Mouse (Mus musculus): ENCODE measurements around the gene Dlx2. TPM values are rescaled to one million over a fixed set of nuclear protein-coding genes. Genes with fewer than 3 reads are reported as not detected.

Dlx2 gene
- polyA plus RNA-seq, 1 experiment: not detected

DNA sequence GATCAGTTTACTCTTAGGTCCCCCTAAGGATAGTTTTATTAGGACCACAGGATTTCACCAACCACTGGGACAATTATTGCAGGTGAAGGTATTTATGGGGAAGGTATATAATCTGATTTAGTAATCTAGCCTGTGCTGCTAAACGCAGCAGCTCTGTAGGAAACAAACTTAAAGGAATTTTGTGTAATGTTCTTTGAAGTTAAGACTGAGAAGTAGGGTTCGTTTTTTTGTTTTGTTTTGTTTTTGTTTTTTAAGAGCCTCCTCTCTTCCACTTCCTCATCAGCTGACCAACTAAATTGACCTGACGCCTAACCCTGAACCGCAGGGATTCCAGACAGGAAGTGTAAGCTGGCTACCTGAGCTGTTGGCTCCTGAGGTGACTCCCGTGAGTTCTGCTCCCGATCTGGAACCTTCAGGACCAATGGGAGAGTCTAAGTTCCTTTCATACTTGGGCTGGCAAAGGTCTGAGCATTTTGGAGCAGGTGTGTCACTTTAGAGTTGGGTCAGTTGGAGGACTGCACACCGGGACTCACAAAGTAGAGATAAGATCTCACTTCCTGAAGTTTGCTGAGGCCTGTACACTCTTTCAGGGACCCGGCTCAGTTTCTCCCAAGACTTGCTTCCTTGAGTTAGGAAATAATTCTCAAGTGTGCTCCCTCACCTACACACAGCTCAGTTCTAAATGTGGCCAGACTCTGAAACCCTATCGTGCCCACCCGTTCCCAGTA is 19.8 kb downstream of the Dlx2 start:
- Histone ChIP-seq H3K27me3 (ENCODE audit: control insufficient read depth, insufficient read depth, low read length) (peaks cover 36% of the 10 kb centered on the region), H3K4me1 (ENCODE audit: control insufficient read depth, insufficient read depth, insufficient read length) (peaks cover 14% of the 10 kb centered on the region), H3K27ac (ENCODE audit: insufficient read depth, low read length) (no peak overlapping the region), H3K36me3 (ENCODE audit: control insufficient read depth, insufficient read depth, low read length) (no peaks in the 10 kb centered on the region), H3K4me3 (ENCODE audit: extremely low read depth, insufficient read depth, insufficient read length) (no peak overlapping the region)
- WGBS: 8% methylated on average over 10 of the region's 10 CpGs
- DNase-seq (ENCODE audit: low read depth in 1 of 2, low spot score in 2 of 2): no peak
- TF ChIP-seq CTCF (IDR thresholded peaks at IDR 0.05; ENCODE audit: extremely low read depth, insufficient read depth, insufficient read length, insufficient replicate concordance) (no peak), POLR2A (IDR thresholded peaks at IDR 0.05; ENCODE audit: low read depth, low read length) (no peak)

DNA sequence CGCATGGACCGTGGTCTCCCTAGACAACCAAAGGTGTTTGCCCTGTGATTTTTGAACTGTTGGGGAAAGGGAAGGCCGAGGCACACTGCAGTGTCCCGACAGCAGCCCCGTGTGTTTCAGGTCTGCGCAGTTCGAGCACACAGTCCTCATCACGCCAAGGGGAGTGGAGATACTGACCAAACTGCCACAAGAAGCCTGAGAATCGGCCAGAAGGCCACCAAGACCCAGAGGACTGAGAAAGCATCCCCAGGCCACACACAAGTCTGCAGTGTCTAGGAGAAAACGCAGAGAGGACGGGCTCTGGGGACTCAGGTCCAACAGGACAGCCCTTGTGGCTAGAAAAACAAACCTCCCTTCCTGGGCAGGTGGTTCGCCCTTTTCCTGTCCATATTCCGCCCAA is 21.8 kb downstream of the Dlx2 start:
- WGBS: 49% methylated on average over 13 of the region's 13 CpGs
- Histone ChIP-seq H3K4me3 (ENCODE audit: extremely low read depth, insufficient read depth, insufficient read length) (no peak overlapping the region), H3K27ac (ENCODE audit: insufficient read depth, low read length) (no peak overlapping the region), H3K27me3 (ENCODE audit: control insufficient read depth, insufficient read depth, low read length) (peaks cover 22% of the 10 kb centered on the region), H3K36me3 (ENCODE audit: control insufficient read depth, insufficient read depth, low read length) (no peaks in the 10 kb centered on the region), H3K4me1 (ENCODE audit: control insufficient read depth, insufficient read depth, insufficient read length) (peaks cover 9% of the 10 kb centered on the region)
- DNase-seq (ENCODE audit: low read depth in 1 of 2, low spot score in 2 of 2): no peak
- TF ChIP-seq CTCF (IDR thresholded peaks at IDR 0.05; ENCODE audit: extremely low read depth, insufficient read depth, insufficient read length, insufficient replicate concordance): no peak

DNA sequence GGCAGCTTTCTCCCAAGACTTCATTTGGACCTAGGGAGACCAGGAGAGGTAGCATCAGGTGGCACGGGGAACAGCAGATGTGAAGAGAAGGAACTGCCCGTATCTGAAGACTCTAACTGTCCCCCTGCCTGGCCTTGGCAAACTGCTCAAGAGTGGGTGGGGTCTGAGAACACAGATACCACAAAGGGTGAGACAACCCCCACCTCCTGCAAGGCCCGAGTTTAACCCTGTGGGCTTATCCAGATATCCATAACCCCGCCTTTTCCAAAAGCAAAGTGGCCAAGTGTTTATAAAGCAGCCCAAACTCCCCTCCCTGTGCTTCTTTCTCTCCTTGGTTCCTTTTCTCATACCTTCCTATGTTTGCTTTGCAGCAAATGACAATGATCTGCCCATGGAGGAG is 23.1 kb downstream of the Dlx2 start:
- Histone ChIP-seq H3K36me3 (ENCODE audit: control insufficient read depth, insufficient read depth, low read length) (no peaks in the 10 kb centered on the region), H3K27me3 (ENCODE audit: control insufficient read depth, insufficient read depth, low read length) (peaks cover 10% of the 10 kb centered on the region; the same call in 1 of the 2 replicates), H3K4me1 (ENCODE audit: control insufficient read depth, insufficient read depth, insufficient read length) (no peaks in the 10 kb centered on the region; the same call in 1 of the 2 replicates), H3K4me3 (ENCODE audit: extremely low read depth, insufficient read depth, insufficient read length) (no peak overlapping the region), H3K27ac (ENCODE audit: insufficient read depth, low read length) (no peak overlapping the region)
- DNase-seq (ENCODE audit: low read depth in 1 of 2, low spot score in 2 of 2): no peak
- 36% methylated on average over 4 of the region's 4 CpGs for WGBS
- TF ChIP-seq CTCF (IDR thresholded peaks at IDR 0.05; ENCODE audit: extremely low read depth, insufficient read depth, insufficient read length, insufficient replicate concordance) (no peak), POLR2A (IDR thresholded peaks at IDR 0.05; ENCODE audit: low read depth, low read length) (no peak)

DNA sequence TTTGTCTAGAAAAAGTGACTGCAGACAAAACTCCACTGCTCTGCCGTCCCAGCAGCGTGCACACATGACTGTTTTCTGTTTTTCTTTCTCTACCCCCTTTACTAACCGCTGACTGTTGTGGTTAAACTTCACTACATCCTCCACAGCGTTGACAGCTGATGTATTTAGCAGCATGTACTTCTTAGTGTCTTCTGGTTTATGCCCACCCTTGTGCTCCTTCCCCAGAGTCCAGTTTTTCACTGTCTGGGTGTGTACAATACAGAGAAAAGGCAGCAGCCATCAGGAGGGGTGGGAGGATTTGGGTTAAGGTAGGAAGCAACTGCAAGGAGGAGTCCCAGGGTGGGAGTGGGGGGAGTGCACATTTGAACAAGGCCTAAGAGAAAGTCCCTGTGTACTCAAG is 23.7 kb downstream of the Dlx2 start:
- Histone ChIP-seq H3K4me3 (ENCODE audit: extremely low read depth, insufficient read depth, insufficient read length) (no peak overlapping the region), H3K4me1 (ENCODE audit: control insufficient read depth, insufficient read depth, insufficient read length) (no peaks in the 10 kb centered on the region; the same call in 1 of the 2 replicates), H3K27me3 (ENCODE audit: control insufficient read depth, insufficient read depth, low read length) (peaks cover 7% of the 10 kb centered on the region; the same call in 1 of the 2 replicates), H3K36me3 (ENCODE audit: control insufficient read depth, insufficient read depth, low read length) (no peaks in the 10 kb centered on the region), H3K27ac (ENCODE audit: insufficient read depth, low read length) (no peak overlapping the region)
- DNase-seq (ENCODE audit: low read depth in 1 of 2, low spot score in 2 of 2): no peak
- WGBS: 21% methylated on average over 4 of the region's 4 CpGs
- no peak for TF ChIP-seq CTCF (IDR thresholded peaks at IDR 0.05; ENCODE audit: extremely low read depth, insufficient read depth, insufficient read length, insufficient replicate concordance)
- TF ChIP-seq POLR2A (IDR thresholded peaks at IDR 0.05; ENCODE audit: low read depth, low read length): no peak

DNA sequence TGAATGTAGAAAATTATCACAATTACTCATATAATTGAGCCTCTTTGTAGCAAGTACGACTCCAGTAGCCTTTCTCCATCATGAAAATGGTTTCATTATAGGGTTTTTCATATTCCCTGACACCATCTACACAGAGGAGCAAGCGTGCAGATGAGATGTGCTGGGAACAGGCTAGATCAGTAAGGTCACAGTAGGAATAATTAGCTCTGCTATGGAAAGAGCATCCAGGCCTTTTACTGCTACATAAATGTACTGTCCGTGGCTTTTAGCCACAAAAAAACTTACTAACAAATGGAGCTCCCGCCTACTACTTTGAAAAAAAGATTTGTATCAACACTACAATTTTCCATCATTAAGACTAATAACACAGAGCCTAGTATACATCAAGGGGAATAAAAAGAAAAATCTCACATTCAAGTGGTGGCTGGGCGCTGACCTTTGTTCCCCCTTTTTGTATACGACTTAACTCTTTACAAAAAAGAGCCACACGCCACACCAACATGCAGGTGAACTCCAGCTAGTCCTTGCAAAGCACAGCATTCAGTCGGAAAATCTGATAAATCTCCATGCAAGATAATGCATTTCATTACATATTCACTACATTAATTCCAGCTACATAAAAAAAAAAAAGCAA is 29.0 kb downstream of the Dlx2 start:
- DNase-seq (ENCODE audit: low read depth in 1 of 2, low spot score in 2 of 2): no peak
- TF ChIP-seq POLR2A (IDR thresholded peaks at IDR 0.05; ENCODE audit: low read depth, low read length): no peak
- TF ChIP-seq CTCF (IDR thresholded peaks at IDR 0.05; ENCODE audit: extremely low read depth, insufficient read depth, insufficient read length, insufficient replicate concordance): no peak
- H3K27me3 ChIP-seq (ENCODE audit: control insufficient read depth, insufficient read depth, low read length): no peaks in the 10 kb centered on the region
- no peak overlapping the region for H3K4me3 ChIP-seq (ENCODE audit: extremely low read depth, insufficient read depth, insufficient read length)
- H3K36me3 ChIP-seq (ENCODE audit: control insufficient read depth, insufficient read depth, low read length): no peaks in the 10 kb centered on the region
- no peak overlapping the region for H3K27ac ChIP-seq (ENCODE audit: insufficient read depth, low read length)
- H3K4me1 ChIP-seq (ENCODE audit: control insufficient read depth, insufficient read depth, insufficient read length): no peaks in the 10 kb centered on the region
- 93% methylated on average over 8 of the region's 8 CpGs for WGBS

DNA sequence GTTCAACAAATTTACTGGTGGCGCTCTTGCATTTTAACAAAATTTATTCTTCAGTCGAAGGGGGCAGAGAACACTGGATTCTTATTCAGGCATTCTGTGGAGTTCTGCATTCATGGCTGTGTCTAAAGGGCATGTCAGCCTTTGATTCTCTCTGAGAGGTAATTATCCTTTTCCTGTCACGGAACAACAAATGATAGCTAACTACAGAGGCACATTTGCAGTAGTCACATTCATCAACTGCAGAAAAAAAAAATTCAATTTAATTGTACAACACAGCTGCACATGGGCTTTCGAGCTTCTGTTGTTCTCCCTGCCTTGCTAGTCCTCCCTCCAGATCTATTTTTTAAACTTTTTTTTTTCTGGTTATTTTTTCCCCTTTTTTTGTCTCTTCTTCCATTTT is 29.6 kb downstream of the Dlx2 start:
- Histone ChIP-seq H3K4me3 (ENCODE audit: extremely low read depth, insufficient read depth, insufficient read length) (no peak overlapping the region), H3K27ac (ENCODE audit: insufficient read depth, low read length) (no peak overlapping the region), H3K27me3 (ENCODE audit: control insufficient read depth, insufficient read depth, low read length) (no peaks in the 10 kb centered on the region), H3K4me1 (ENCODE audit: control insufficient read depth, insufficient read depth, insufficient read length) (no peaks in the 10 kb centered on the region), H3K36me3 (ENCODE audit: control insufficient read depth, insufficient read depth, low read length) (no peaks in the 10 kb centered on the region)
- no peak for TF ChIP-seq CTCF (IDR thresholded peaks at IDR 0.05; ENCODE audit: extremely low read depth, insufficient read depth, insufficient read length, insufficient replicate concordance)
- no peak for TF ChIP-seq POLR2A (IDR thresholded peaks at IDR 0.05; ENCODE audit: low read depth, low read length)
- no peak for DNase-seq (ENCODE audit: low read depth in 1 of 2, low spot score in 2 of 2)
- 90% methylated on average over 4 of the region's 4 CpGs for WGBS

DNA sequence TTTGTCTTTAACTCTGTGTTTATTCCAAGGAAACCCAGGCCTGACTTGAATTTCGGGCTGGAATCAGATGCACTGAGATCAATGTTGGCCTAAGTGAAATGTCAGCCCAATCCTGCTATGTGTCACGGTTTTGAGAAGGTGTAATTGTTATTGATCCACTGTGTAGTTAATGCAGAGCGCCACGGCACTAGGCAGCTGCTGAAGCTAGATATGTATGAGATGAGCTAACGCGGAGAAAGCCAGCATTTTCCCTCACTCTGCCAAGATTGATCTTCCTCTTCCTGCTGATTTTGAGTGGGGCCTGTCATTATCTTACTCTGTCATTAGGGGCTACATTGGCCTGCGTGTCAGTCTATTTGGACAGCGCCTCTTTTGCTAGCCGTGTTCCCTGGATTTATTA is 34.2 kb downstream of the Dlx2 start:
- Histone ChIP-seq H3K27me3 (ENCODE audit: control insufficient read depth, insufficient read depth, low read length) (no peaks in the 10 kb centered on the region), H3K36me3 (ENCODE audit: control insufficient read depth, insufficient read depth, low read length) (no peaks in the 10 kb centered on the region), H3K27ac (ENCODE audit: insufficient read depth, low read length) (no peak overlapping the region), H3K4me1 (ENCODE audit: control insufficient read depth, insufficient read depth, insufficient read length) (no peaks in the 10 kb centered on the region), H3K4me3 (ENCODE audit: extremely low read depth, insufficient read depth, insufficient read length) (no peak overlapping the region)
- 96% methylated on average over 9 of the region's 9 CpGs for WGBS
- TF ChIP-seq POLR2A (IDR thresholded peaks at IDR 0.05; ENCODE audit: low read depth, low read length) (no peak), CTCF (IDR thresholded peaks at IDR 0.05; ENCODE audit: extremely low read depth, insufficient read depth, insufficient read length, insufficient replicate concordance) (no peak)
- no peak for DNase-seq (ENCODE audit: low read depth in 1 of 2, low spot score in 2 of 2)
